Mouse (Mus musculus): ENCODE measurements at regions not wholly inside any gene's neighbourhood (a gene's known extent, or its start where the extent isn't known, plus 50 kb on each side); places are given as distances from the start of the nearest gene placed in this dataset.
"Not testable (repeated sequence)": the region's sequence is repeated elsewhere in the genome, so short reads cannot be mapped to it uniquely, and the experiment has no call there.

- DNase-seq (ENCODE audit: low spot score in 2 of 2), result peak in 1 of 2 experiments; percentile 30
Observed at GRCm38 (mm10) chr10:19491513-19492380, 100.0 kb upstream of the Ifngr1 start.

- DNase-seq (ENCODE audit: low spot score in 2 of 2), result no peak
Observed at GRCm38 (mm10) chr10:19494461-19495105, 97.2 kb upstream of the Ifngr1 start.

- no peak for DNase-seq (ENCODE audit: low spot score in 2 of 2)
Observed at GRCm38 (mm10) chr10:19498112-19498511, 93.6 kb upstream of the Ifngr1 start.

GRCm38 (mm10) chr10:19502874-19503273 is 88.9 kb upstream of the Ifngr1 start:
- DNase-seq (ENCODE audit: low spot score in 2 of 2), result peak; percentile 15 to 17

GRCm38 (mm10) chr10:19503846-19504765 is 87.6 kb upstream of the Ifngr1 start:
- no peak for DNase-seq (ENCODE audit: low spot score in 2 of 2)

- DNase-seq (ENCODE audit: low spot score in 2 of 2), result no peak
Observed at GRCm38 (mm10) chr10:19505174-19505573, 86.6 kb upstream of the Ifngr1 start.

GRCm38 (mm10) chr10:19505979-19506378 is 85.8 kb upstream of the Ifngr1 start:
- no peak for DNase-seq (ENCODE audit: low spot score in 2 of 2)

GRCm38 (mm10) chr10:19506434-19506833 is 85.3 kb upstream of the Ifngr1 start:
- DNase-seq (ENCODE audit: low spot score in 2 of 2), result no peak

GRCm38 (mm10) chr10:19508221-19508745 is 83.5 kb upstream of the Ifngr1 start:
- DNase-seq (ENCODE audit: low spot score in 2 of 2), result no peak

- DNase-seq (ENCODE audit: low spot score in 2 of 2), result no peak
Observed at GRCm38 (mm10) chr10:19510047-19510446, 81.7 kb upstream of the Ifngr1 start.

GRCm38 (mm10) chr10:19514366-19514765 is 77.4 kb upstream of the Ifngr1 start:
- DNase-seq (ENCODE audit: low spot score in 2 of 2), result not testable (repeated sequence)

GRCm38 (mm10) chr10:19514837-19515236 is 76.9 kb upstream of the Ifngr1 start:
- no peak for DNase-seq (ENCODE audit: low spot score in 2 of 2)

- no peak for DNase-seq (ENCODE audit: low spot score in 2 of 2)
Observed at GRCm38 (mm10) chr10:19516011-19516410, 75.7 kb upstream of the Ifngr1 start.

- no peak for DNase-seq (ENCODE audit: low spot score in 2 of 2)
Observed at GRCm38 (mm10) chr10:19517093-19517492, 74.7 kb upstream of the Ifngr1 start.

- no peak for DNase-seq (ENCODE audit: low spot score in 2 of 2)
Observed at GRCm38 (mm10) chr10:19518763-19519162, 73.0 kb upstream of the Ifngr1 start.

GRCm38 (mm10) chr10:19522198-19522597 is 69.6 kb upstream of the Ifngr1 start:
- DNase-seq (ENCODE audit: low spot score in 2 of 2), result no peak

- no peak for DNase-seq (ENCODE audit: low spot score in 2 of 2)
Observed at GRCm38 (mm10) chr10:19525939-19526338, 65.8 kb upstream of the Ifngr1 start.

GRCm38 (mm10) chr10:19526353-19526752 is 65.4 kb upstream of the Ifngr1 start:
- DNase-seq (ENCODE audit: low spot score in 2 of 2), result no peak

GRCm38 (mm10) chr10:19529655-19530054 is 62.1 kb upstream of the Ifngr1 start:
- DNase-seq (ENCODE audit: low spot score in 2 of 2), result no peak

GRCm38 (mm10) chr10:19530056-19530455 is 61.7 kb upstream of the Ifngr1 start:
- no peak for DNase-seq (ENCODE audit: low spot score in 2 of 2)

- no peak for DNase-seq (ENCODE audit: low spot score in 2 of 2)
Observed at GRCm38 (mm10) chr10:19531452-19531851, 60.3 kb upstream of the Ifngr1 start.
